Mouse (Mus musculus) midbrain, embryonic 14.5 days (tissue): Measurements from ENCODE around the gene Fip1l1. TPM values are rescaled to one million over a fixed set of nuclear protein-coding genes. Genes with fewer than 3 reads are reported as not detected.

Source experiments
- ATAC-seq: fragments of 200-750 bp; cut with Nextera tagmentation; 2 replicates; pipeline ENCODE4 v1.8.0; 2017; ENCODE audit warnings: moderate number of reproducible peaks, moderate library complexity; ENCODE audit not compliant: low FRiP score, low TSS enrichment
- DNase-seq: peaks from one replicate; pipeline ENCODE4 v3.0.0-alpha.2; 2015
- H3K27ac ChIP-seq: fragments of 300-500 bp; sonication (generic); replicated peaks from 2 replicates; pipeline ENCODE4 v1.5.1; 2014; ENCODE audit warnings: mild to moderate bottlenecking, low read depth, low read length, moderate library complexity
- H3K27me3 ChIP-seq: fragments of 300-500 bp; sonication (generic); 2 replicates; pipeline ENCODE4 v1.6.1; 2014; ENCODE audit warnings: low read length, control low read depth, mixed read lengths; ENCODE audit not compliant: control insufficient read depth, insufficient read depth
- H3K36me3 ChIP-seq: fragments of 300-500 bp; sonication (generic); 2 replicates; pipeline ENCODE4 v1.6.1; 2014; ENCODE audit warnings: low read length, control low read depth; ENCODE audit not compliant: control insufficient read depth, insufficient read depth
- H3K4me1 ChIP-seq: fragments of 300-500 bp; sonication (generic); 2 replicates; pipeline ENCODE4 v1.6.1; 2014; ENCODE audit warnings: mild to moderate bottlenecking, antibody characterized with exemption, low read length, control low read depth; ENCODE audit not compliant: control insufficient read depth, insufficient read depth
- H3K4me2 ChIP-seq: fragments of 300-500 bp; sonication (generic); 2 replicates; pipeline ENCODE4 v1.6.1; 2014; ENCODE audit warnings: mild to moderate bottlenecking, low read length, moderate library complexity
- H3K4me3 ChIP-seq: fragments of 300-500 bp; sonication (generic); replicated peaks from 2 replicates; pipeline ENCODE4 v1.5.1; 2014; ENCODE audit warnings: low read depth, low read length
- H3K9ac ChIP-seq: fragments of 300-500 bp; sonication (generic); replicated peaks from 2 replicates; pipeline ENCODE4 v1.6.1; 2014; ENCODE audit warnings: mild to moderate bottlenecking, low read length, moderate library complexity
- H3K9me3 ChIP-seq: fragments of 300-500 bp; sonication (generic); 2 replicates; pipeline ENCODE4 v1.6.1; 2016; ENCODE audit warnings: low read length, control low read depth, mixed read lengths; ENCODE audit not compliant: control insufficient read depth
- WGBS: fragments of 180-500 bp; shearing (Covaris S2); extraction: QIAGEN DNeasy Blood & Tissue Kit; methylation state at CpG from one replicate; pipeline ENCODE4 v1.1.7; 2014; 5-methylcytosine and 5-hydroxymethylcytosine counted together
- polyA plus RNA-seq: library from polyadenylated mRNA; unstranded; fragments of >200 nt; fragmentation: Nextera tagmentation; extraction: Ambion mirVana; gene quantifications from 2 replicates; pipeline ENCODE4 v1.2.1, GENCODE M21; 2014

Gene Fip1l1
- polyA plus RNA-seq, 1 experiment from 2014 or later = 75.0 TPM

- H3K9me3 ChIP-seq = no peaks in the 10 kb centered on the region
- no peak overlapping the region for H3K27ac ChIP-seq
- H3K9ac ChIP-seq = no peak overlapping the region
- WGBS = 88% methylated on average over 4 of the region's 4 CpGs
- no peak overlapping the region for H3K4me3 ChIP-seq
- no peaks in the 10 kb centered on the region for H3K27me3 ChIP-seq
- DNase-seq = no peak
- H3K36me3 ChIP-seq = no peaks in the 10 kb centered on the region
- H3K4me2 ChIP-seq = no peak overlapping the region
- no peak for ATAC-seq
- H3K4me1 ChIP-seq = no peaks in the 10 kb centered on the region
Observed at GRCm38 (mm10) chr5:74640504-74640903, 105.3 kb downstream of the Fip1l1 start.

- 47% methylated on average over 6 of the region's 6 CpGs for whole genome bisulfite sequencing
- no peak for ATAC-seq
- peak; percentile 46 for DNase-seq
Observed at GRCm38 (mm10) chr5:74641000-74641399, 105.8 kb downstream of the Fip1l1 start.

GRCm38 (mm10) chr5:74642291-74642690 lies 107.0 kb downstream of the Fip1l1 start:
- Histone ChIP-seq H3K9ac (no peak overlapping the region), H3K9me3 (no peaks in the 10 kb centered on the region), H3K27me3 (no peaks in the 10 kb centered on the region), H3K4me1 (no peaks in the 10 kb centered on the region), H3K36me3 (no peaks in the 10 kb centered on the region), H3K4me3 (no peak overlapping the region), H3K27ac (no peak overlapping the region), H3K4me2 (no peak overlapping the region)
- ATAC-seq (no peak), DNase-seq (no peak)
- WGBS = 86% methylated on average over 2 of the region's 2 CpGs

More at GRCm38 (mm10) chr5:74641000-74641399, 105.8 kb downstream of the Fip1l1 start:
- no peak overlapping the region for H3K4me2 ChIP-seq
- H3K4me1 ChIP-seq = no peaks in the 10 kb centered on the region
- H3K9ac ChIP-seq = no peak overlapping the region
- no peak overlapping the region for H3K27ac ChIP-seq
- no peaks in the 10 kb centered on the region for H3K36me3 ChIP-seq
- no peaks in the 10 kb centered on the region for H3K9me3 ChIP-seq
- H3K4me3 ChIP-seq = no peak overlapping the region
- no peaks in the 10 kb centered on the region for H3K27me3 ChIP-seq

GRCm38 (mm10) chr5:74647584-74647984 lies 112.3 kb downstream of the Fip1l1 start:
- Histone ChIP-seq H3K9ac (no peak overlapping the region), H3K36me3 (no peaks in the 10 kb centered on the region), H3K27me3 (no peaks in the 10 kb centered on the region), H3K4me1 (no peaks in the 10 kb centered on the region), H3K27ac (no peak overlapping the region), H3K4me2 (no peak overlapping the region), H3K9me3 (no peaks in the 10 kb centered on the region), H3K4me3 (no peak overlapping the region)
- ATAC-seq = no peak
- WGBS = 61% methylated on average over 5 of the region's 6 CpGs
- DNase-seq = no peak

- ATAC-seq = no peak
- H3K9me3 ChIP-seq = no peaks in the 10 kb centered on the region
- H3K4me3 ChIP-seq = no peak overlapping the region
- H3K9ac ChIP-seq = no peak overlapping the region
- no peaks in the 10 kb centered on the region for H3K36me3 ChIP-seq
- 81% methylated on average over 9 of the region's 9 CpGs for WGBS
- no peaks in the 10 kb centered on the region for H3K27me3 ChIP-seq
- no peak overlapping the region for H3K27ac ChIP-seq
- no peak for DNase-seq
- no peak overlapping the region for H3K4me2 ChIP-seq
- H3K4me1 ChIP-seq = no peaks in the 10 kb centered on the region
Observed at GRCm38 (mm10) chr5:74648216-74648615, 113.0 kb downstream of the Fip1l1 start.

Other genes with a start within 250 kb of the Fip1l1 start
- gene Scfd2, start 3.7 kb upstream of the Fip1l1 start, polyA plus RNA-seq = 16.7 and 18.4 TPM in 2 replicates
- 10.9 and 11.5 TPM in 2 replicates for gene Lnx1, start 167.5 kb downstream of the Fip1l1 start, polyA plus RNA-seq